Mouse (Mus musculus) bone marrow, adult 2 months (tissue): ENCODE results near the gene E130218I03Rik.

Experiments
- CTCF ChIP-seq: fragments of 200-500 bp; IDR thresholded peaks from 2 replicates; pipeline ENCODE4 v1.5.1; 2011; ENCODE audit warnings: low read length, control low read depth; ENCODE audit not compliant: control insufficient read depth, insufficient read depth
- POLR2A ChIP-seq: fragments of 200-500 bp; IDR thresholded peaks from 2 replicates; pipeline ENCODE4 v1.6.1; 2011; ENCODE audit warnings: low read depth, mild to moderate bottlenecking, control low read depth, low read length, borderline replicate concordance; ENCODE audit not compliant: control insufficient read depth

GRCm38 (mm10) chr4:134250116-134250929, 6.9 kb downstream of the E130218I03Rik start:
- TF ChIP-seq POLR2A (no peak), CTCF (no peak)
